Mouse (Mus musculus) urinary bladder, adult 18-20 months (tissue): ENCODE results near the gene Shc2.

ENCODE experiments used
- DNase-seq, 2 experiments: peaks; one replicate each; pipeline ENCODE4 v3.0.0; 2022; ENCODE audit warnings: low spot score in 2 of 2, mixed read lengths in 2 of 2

Shc2 gene

DNA sequence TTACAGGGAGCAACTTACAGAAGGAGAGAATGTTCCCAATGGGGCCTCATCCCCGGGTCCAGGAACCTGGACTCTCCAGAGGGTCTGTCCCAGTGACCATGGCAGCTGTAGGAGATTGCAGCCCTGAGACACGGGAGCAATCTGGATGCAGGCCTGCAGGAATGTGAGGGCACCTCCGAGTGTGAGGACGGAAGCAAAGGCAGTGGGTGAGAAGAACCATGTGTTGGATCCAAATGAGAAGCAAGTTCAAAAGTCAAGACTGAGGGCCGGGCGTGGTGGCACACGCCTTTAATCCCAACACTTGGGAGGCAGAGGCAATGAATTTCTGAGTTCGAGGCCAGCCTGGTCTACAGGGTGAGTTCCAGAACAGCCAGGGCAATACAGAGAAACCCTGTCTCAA, 56.2 kb downstream of the Shc2 start:
- DNase-seq: no peak

DNA sequence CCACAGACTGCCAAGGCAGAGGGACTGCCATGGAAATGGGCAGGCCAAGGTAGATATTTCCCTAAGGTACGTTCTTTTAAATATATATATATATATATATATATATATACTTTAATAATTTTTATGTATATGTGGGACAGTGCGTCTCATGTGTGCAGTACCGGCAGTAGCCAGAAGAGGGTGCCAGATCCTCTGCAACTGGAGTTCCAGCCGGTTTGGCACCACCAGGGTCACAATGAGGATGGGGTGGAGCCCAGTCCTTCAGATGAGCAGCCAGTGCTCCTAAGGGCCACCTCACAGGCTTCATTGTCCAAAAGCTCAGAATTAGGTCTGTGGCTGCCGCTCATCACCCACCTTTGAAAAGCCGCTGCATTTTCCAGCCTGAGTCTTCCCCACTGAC, 56.9 kb downstream of the Shc2 start:
- DNase-seq: no peak

DNA sequence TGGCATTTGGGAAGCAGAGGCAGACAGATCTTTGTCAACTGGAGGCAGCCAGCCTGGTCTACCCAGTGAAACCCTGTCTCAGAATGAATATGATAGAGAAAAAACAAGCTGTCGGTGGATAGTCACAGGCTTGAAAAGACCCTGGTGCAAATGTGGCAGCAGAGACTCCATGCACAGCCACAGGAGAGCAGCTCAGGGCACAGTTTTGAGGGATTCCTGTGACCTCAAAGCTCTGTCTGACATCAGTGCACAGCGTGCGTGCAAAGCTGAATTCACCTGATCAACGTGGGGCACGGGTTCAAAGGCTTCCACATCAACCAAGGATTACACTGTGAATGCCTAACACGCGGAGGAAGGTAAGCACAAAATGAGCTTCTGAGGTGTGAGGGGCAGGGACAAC, 57.4 kb downstream of the Shc2 start:
- no peak for DNase-seq

DNA sequence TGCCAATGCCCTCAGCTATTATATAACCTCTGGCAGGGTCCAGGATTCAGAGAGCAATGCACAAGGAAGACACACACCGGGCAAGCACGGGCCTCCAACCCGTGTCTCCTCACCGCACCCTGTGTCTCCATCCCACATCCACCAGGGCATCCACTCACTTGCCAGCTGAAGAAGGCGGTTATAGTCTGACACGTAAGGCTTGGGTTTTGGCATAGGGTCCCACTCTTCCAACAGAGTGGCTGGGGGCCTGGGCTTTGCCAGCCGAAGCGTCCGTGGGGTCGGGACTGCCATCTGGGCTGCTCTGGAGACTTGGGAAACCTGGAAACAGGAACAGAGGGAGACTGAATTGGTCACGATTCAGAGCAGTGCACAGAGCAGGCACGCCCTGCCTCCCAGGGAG, 57.9 kb downstream of the Shc2 start:
- no peak for DNase-seq

DNA sequence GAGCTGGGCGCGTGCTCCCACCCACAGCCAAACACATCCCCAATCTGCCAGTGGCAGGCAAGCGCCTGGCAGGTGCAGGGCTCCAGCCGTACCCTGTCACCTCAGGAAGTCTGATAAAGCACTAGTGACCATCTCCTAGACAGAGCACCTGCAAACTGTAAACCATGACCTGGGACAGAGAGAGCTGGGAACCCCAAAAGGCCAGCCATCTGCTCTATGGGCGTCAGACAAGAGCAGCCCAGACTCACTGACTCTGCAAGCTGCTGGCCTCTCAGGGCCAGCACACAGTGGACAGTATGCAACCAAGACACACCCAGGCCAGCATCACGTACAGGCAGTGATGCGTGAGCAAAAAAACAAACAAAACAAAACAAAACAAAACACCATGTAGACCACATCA, 58.8 kb downstream of the Shc2 start:
- no peak for DNase-seq

DNA sequence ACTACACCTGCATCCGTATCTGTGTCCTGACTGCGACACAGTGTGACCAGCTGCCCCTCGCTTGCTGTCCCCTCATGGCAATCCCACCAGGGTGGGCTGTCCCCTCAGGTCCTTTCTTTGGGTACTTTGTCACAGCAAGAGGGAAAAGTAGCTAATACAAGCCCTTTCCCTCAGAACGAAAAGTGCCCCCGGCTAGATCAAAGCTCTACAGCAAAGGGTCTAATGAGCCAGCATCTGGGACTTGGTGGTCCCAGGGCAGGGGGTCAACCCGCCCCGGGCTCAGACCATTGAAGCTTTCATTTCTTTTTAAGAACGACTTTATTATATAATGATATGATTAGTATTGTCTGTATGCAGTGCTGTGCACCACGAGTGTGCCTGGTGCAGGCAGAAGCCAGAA, 59.4 kb downstream of the Shc2 start:
- no peak for DNase-seq

DNA sequence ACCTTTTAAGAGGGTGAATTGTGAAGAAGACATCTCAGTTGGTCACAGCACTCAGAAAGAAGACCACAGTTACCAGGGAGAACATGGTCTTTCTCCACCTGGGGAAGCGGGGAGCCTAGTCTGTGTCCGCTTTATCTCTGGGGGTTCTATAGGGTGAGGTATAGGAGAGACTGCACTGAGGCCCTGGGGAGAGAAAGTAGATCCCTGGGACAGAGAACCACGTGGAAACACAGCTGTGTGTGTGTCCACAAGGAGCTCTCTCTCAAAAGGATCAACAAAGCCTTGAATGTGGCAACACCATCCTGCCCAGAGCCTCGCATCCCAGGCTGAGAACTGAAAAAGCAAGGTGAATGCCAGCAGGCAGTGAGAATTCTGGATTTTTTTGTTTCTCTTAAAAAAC, 60.3 kb downstream of the Shc2 start:
- DNase-seq: no peak

DNA sequence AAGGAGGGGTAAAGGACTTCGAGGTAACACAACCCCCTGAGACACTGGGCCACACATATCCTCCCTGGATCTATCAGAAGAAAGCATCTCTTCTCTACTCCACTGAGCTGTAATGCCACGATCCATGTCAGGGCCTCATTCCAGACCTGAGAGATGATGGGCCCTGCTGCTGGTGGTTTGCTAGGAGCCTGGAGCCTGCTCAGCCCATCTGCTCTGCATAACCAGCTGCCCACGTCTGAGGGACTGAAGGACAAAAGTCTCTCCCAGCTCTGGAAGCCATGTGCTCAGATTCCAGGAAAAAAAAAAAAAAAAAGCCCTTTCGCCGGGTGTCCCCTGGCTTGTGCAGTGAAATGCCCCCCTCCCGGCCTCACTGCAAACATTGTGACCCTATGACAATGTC, 62.0 kb downstream of the Shc2 start:
- no peak for DNase-seq

DNA sequence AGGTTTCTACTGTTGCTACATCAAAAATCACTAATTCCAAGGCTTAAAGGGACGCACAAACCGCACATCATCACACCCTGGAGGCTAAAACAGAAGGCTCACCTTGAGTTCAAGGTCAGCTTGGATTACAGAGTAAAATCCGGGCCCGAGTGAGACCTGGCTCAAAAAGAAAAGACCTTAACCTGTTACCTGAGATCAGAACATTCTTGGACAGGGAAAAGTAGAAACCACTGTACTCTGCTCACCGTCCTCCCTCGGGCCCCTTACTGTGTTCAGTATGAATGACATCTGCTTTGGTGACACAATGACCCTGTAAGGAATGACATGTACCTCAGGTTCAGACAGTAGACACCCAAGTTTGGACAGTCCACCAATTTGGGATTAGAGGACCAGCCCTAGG, 62.9 kb downstream of the Shc2 start:
- no peak for DNase-seq

DNA sequence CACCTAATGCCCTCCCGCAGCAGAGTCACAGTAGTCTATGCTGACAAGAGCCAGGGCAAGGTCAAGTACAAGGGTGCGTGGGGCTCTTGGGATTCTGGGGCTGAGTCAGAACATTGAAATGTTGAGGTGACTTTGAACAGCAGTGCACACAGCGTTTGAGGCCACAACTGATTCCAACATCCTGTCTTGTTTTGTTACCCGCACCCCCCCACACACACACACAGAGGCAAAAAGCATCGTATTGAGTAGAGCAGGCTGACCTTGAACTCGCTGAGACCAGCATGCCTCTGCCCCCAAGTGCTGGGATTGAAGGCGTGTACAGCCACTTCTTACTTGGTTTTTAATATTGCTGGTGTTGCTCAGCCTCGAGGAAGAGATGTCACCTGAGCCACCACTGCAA, 63.4 kb downstream of the Shc2 start:
- no peak for DNase-seq

DNA sequence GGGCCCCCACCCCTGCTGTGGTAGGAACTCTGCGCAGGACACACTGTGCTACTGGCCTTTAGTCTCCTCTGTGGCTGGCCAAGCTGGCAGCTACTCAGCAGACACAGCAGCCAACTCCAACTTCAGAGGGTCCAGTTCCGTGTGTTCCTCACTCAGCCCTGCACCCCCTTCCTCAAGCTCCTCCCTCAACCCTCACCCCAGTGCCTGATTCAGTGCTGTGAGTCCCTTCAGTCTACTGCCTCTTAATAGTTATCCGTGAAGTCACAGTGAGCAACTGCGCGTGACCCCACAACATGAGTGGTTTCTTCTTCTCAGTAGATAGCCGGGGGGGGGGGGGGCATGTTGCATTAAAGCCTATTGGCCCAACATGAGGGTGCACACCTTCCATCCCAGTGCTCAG, 64.1 kb downstream of the Shc2 start:
- no peak for DNase-seq

DNA sequence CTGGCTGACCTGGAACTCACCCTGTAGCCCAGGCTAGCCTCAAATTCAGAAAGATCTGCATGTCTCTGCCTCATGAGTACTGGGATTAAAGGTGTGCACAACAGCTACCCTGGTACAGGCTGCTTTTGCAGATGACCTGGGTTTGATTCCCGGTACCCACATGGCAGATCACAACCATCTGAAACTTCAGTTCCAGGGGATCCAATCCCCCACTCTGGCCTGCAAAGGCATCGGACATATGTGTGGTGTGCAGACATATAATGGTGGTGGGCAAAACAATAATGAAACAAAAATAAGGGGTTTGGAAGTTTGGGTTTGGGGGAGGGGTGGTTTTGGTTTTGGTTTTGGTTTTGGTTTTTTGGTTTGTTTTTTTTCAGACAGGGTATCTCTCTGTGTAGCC, 66.4 kb downstream of the Shc2 start:
- no peak for DNase-seq

DNA sequence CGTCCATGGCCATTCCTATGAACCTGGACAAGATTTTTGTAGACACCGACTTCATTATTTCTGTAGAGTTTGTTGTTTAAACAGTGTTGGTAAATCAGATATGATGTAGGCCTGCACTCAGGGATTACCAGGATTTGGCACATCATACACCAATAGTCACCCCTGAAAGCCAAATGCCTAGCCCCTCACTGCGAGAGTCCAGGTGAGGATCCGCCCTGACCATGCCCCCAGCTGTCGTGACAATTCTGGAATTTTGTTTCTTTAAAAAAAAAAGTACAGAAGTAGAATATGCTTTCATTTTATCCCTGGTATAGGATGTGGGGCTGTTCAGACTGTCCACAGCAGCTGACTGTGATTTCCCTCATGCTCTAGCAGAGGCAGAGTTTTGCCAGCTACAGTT, 67.8 kb downstream of the Shc2 start:
- no peak for DNase-seq
